Mouse (Mus musculus): ENCODE data around the gene Hif3a.

Hif3a gene

GRCm38 (mm10) chr7:16992451-16992807 is 69.8 kb downstream of the Hif3a start, which contains the start of gene Ccdc8:
Ccdc8 (plus strand) TSS chr7:16992708.
- DNase-seq (ENCODE audit: low spot score): no peak

- no peak for DNase-seq (ENCODE audit: low spot score)
Observed at GRCm38 (mm10) chr7:16991681-16992450, 70.4 kb downstream of the Hif3a start.

- DNase-seq (ENCODE audit: low spot score): no peak
Observed at GRCm38 (mm10) chr7:16990006-16990744, 72.1 kb downstream of the Hif3a start.

- no peak for DNase-seq (ENCODE audit: low spot score)
Observed at GRCm38 (mm10) chr7:16988405-16988804, 73.8 kb downstream of the Hif3a start.

GRCm38 (mm10) chr7:16987541-16988149 is 74.6 kb downstream of the Hif3a start:
- DNase-seq (ENCODE audit: low spot score): no peak

- peak; percentile 78 for DNase-seq (ENCODE audit: low spot score)
Observed at GRCm38 (mm10) chr7:16982859-16983568, 79.2 kb downstream of the Hif3a start, which contains the start of gene Gm42372. Gm42372 (plus strand) TSS chr7:16983086.
